Mouse (Mus musculus): ENCODE measurements around the gene Lpin1. TPM values are rescaled to one million over a fixed set of nuclear protein-coding genes. Genes with fewer than 3 reads are reported as not detected.
A peak's percentile ranks its signal among the peaks of the same experiment; 100 is the strongest.

The Lpin1 gene
- total RNA-seq, 4 experiments from 2014 or later, result 227 to 339 (median 265) TPM

- DNase-seq (ENCODE audit: low spot score in 2 of 2), result no peak
These were observed 82.1 kb downstream of the Lpin1 start for GRCm38 (mm10) chr12:16528650-16529049.

DNA sequence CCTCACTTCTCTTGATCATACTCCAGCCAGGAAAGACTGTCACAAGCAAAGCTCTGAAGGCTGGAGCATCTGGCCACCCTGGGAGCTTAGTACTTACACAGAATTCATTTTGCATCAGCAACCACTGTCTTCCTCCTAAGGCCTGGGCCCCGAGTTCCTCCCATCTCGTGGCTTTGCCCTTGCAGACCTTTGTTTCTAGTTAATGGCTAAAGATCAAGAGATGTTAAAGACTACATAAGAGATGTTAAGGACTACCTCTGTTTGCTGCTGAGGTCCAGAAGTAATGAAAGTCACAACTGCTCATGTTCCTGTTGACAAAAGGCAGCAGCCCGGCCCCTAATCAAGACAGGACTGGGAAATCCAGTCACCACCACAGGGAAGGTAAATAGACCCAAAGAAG lies 82.8 kb downstream of the Lpin1 start:
- DNase-seq (ENCODE audit: low spot score in 2 of 2), result no peak

DNA sequence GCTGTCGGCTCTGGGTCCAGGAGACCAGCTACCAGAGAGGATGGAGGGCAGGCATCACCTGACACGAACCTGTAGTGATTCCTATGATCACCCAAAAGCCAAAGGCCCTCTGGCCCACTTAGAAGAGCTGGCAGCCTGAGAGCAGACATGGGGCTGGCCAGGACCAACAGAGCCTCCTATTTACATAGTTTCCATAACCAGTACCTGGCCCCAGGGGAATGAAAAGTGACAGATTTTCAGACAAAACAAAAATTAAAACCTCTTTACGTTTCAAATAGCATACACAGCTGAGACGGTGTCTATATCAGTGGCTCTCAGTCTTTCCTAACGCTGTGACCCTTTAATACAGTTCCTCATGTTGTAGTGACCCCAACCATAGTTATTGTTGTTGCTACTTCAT lies 83.9 kb downstream of the Lpin1 start:
- DNase-seq (ENCODE audit: low spot score in 2 of 2), result no peak

- DNase-seq (ENCODE audit: low spot score in 2 of 2), result no peak
These were observed 84.6 kb downstream of the Lpin1 start for GRCm38 (mm10) chr12:16526134-16526533.

DNA sequence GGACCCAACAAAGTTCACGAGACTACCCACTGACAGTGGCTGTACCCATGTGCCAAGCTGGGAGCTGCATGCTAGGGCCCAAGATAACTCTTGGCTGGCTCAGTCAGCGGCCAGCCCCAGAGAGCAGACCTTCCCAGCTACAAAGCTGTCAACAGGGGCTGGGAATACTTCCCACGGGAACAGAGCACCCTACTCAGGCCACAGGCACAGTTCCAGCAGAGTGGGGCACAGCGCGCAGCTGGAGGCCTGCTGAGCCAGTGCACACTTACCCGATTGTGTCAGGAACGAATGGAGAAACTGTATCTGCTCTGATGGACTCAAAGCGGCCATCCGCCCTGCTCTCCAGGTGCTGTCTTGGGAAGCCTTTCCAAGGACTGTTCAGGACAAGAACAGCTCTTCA lies 95.6 kb downstream of the Lpin1 start:
- DNase-seq (ENCODE audit: low spot score in 2 of 2), result no peak

DNA sequence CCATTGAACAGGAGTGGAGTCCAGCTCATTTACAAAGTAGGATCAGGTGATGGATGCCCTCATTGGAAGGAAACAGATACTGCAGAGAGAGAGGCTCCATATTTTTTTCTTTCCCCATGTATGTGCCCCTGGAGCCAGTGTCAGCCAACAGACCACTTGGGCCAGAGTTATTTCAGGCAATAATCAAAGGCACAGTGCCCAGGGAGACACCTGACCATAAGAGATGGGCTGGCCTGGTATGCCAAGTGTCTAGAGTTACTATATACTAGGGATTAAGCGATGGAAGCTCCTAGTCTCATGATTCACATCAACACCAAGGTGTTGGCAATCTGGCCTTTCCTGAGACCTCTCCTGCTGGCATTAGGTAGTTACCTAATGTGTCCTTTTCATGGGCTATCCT lies 97.8 kb downstream of the Lpin1 start:
- DNase-seq (ENCODE audit: low spot score in 2 of 2), result no peak

DNA sequence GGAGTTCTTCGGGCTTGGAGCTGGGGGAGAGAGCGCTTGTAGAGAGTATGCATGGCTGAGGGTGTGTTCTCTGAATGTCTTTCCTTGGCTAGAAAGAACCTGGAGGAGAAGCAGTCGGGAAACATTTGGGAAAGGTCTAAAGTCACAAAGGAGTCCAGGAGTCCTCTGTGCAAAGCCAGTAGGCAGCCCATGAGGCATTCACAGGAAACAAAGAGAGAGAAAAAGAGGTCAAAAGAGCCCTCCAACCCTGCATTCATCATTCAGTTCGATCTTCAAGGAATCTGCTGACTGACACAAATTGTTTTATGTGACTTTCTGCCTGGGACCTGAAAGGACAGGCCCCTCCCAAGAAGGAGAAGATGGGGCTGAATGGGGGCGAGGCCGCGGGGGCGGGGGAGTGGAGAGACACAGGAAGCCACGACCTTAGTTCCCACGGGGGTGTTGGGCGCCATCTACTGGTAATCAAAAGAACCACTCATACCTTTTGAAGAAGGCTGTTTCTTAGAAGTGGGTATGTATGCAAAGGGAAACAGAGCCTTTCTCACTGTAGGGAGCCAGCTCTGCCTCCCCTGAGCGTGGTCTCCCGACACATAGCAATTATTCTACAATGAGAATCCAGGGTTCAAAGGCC lies 101.5 kb downstream of the Lpin1 start:
- peak; percentile 32 to 45 for DNase-seq (ENCODE audit: low spot score in 2 of 2)

DNA sequence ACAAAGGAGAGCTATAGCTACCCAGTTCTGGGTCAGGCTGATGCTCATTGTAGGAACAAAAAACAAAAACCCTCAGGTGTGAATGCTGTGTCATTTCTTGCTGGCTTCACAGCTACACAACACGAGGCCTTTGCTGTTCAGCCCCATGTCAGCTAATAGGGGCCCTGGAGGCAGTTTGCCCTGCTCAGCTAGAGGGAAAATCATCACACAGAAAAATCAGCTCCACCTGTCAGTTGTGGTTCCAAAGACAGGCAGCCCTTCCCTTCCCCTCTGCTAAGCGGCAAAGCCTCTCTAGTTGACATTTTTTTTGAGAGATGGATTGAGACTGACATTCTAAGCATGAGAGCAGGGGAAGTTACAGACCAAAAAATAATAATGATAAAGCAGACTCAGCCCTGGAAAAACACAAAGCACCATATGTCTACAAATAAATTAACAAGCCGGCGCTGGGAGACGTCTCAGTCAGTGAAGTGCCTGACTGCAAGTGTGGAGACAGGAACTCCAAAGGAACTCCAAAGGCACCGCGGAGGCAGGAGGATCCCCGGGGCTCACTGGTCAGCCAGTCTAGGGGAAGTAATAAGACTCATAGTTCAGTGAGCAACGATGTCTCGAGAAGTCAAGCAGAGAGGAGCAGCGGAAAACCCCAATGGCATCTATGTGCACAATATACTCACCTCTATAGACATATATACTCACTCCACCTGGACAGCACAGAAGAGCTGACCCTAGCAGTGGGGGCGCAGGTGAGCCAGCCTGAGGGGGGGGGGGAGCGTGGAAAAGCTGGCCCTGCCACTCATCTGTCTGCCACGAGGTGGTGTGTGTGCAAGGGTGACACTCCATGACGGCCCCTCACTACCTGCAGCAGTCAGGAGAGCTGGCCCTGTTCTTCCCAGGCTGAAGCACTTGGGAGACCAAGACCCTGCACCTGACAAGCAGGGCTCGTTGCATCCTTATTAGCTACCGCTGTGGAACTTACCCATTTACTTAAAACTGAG lies 103.7 kb downstream of the Lpin1 start:
- DNase-seq (ENCODE audit: low spot score in 2 of 2), result no peak

- DNase-seq (ENCODE audit: low spot score in 2 of 2), result no peak
These were observed 106.5 kb downstream of the Lpin1 start for GRCm38 (mm10) chr12:16504244-16504643.

DNA sequence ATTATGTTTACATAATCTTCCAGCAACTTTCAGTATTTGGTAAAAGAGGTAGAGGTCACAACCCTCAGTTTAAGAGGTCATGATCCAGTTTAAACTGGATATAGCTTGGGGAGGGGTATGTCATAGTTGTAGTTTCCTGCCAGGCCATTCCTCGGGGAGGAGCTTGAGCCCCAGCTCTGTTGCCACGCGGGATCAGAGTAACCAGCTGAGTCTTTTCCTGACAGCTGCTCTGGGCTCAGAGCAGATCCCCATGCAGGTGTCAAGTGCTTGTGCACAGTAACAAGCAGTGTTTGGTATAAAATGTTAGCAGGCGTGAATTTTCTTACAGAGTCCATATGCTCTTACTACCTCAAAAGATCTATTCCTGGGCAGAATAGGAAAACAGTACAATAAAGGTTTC lies 112.8 kb downstream of the Lpin1 start:
- no peak for DNase-seq (ENCODE audit: low spot score in 2 of 2)

GRCm38 (mm10) chr12:16492713-16493112 lies 118.1 kb downstream of the Lpin1 start:
- no peak for DNase-seq (ENCODE audit: low spot score in 2 of 2)

- DNase-seq (ENCODE audit: low spot score in 2 of 2), result no peak
These were observed 121.9 kb downstream of the Lpin1 start for GRCm38 (mm10) chr12:16488899-16489298.

DNA sequence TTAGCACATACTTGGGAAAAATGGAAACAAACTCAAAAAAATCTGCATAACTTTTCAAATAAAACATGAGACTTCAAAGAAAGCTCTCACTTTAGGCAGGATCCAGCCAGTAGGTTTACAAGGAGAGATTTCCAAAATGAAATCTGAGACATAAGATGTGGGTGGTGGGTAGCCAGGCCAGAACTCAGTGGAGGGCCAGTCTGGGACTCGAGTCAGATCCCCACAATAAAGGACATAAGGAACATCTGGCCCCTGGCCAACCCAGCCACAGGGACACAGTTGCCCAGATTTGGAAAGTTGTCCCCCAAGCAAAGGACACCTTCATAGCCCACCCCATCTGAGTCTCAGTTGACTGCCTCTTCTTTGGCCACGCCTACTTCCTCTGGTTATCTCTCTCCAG lies 123.3 kb downstream of the Lpin1 start:
- no peak for DNase-seq (ENCODE audit: low spot score in 2 of 2)

Other genes with a start within 250 kb of the Lpin1 start
- gene Ntsr2, start 42.4 kb upstream of the Lpin1 start, total RNA-seq (2022), result 1 to 10 TPM; 1.1 to 2.8 (median 2.1) TPM
- 1 to 10 TPM in 3 of 4 experiments, under 1 TPM in 1; 0.27 to 5.3 (median 1.1) TPM for gene Greb1, start 189.9 kb upstream of the Lpin1 start, total RNA-seq (2022)
- gene E2f6, start 200.0 kb upstream of the Lpin1 start, total RNA-seq (2022), result 100 to 1,000 TPM; 136 to 196 (median 151) TPM